Mouse (Mus musculus) ES-Bruce4 (cell line): ENCODE results near the gene Slc4a8. TPM values are rescaled to one million over a fixed set of nuclear protein-coding genes. Genes with fewer than 3 reads are reported as not detected.

Source experiments
- H3K27ac ChIP-seq: 2 replicates; pipeline ENCODE4 v1.5.1; 2012; ENCODE audit warnings: low read length, inconsistent platforms; ENCODE audit not compliant: insufficient read depth
- H3K27me3 ChIP-seq: 2 replicates; pipeline ENCODE4 v1.6.1; 2012; ENCODE audit warnings: mild to moderate bottlenecking, low read length, inconsistent platforms; ENCODE audit not compliant: control insufficient read depth, poor library complexity, insufficient read depth, severe bottlenecking
- H3K36me3 ChIP-seq: 2 replicates; pipeline ENCODE4 v1.6.1; 2012; ENCODE audit warnings: inconsistent platforms, mild to moderate bottlenecking, low read length, moderate library complexity; ENCODE audit not compliant: control insufficient read depth, poor library complexity, insufficient read depth, severe bottlenecking
- H3K4me1 ChIP-seq: one replicate; pipeline ENCODE4 v1.8.1; 2011; ENCODE audit warnings: low read length; ENCODE audit not compliant: control insufficient read depth, insufficient read depth
- H3K4me3 ChIP-seq: 2 replicates; pipeline ENCODE4 v1.5.1; 2011; ENCODE audit warnings: low read depth, mild to moderate bottlenecking, low read length
- H3K9ac ChIP-seq: 2 replicates; pipeline ENCODE4 v1.6.1; 2012; ENCODE audit warnings: low read depth, mild to moderate bottlenecking, inconsistent platforms; ENCODE audit not compliant: poor library complexity, severe bottlenecking
- H3K9me3 ChIP-seq: replicated peaks from 2 replicates; pipeline ENCODE4 v1.6.1; 2012; ENCODE audit warnings: mild to moderate bottlenecking, low read length, inconsistent platforms; ENCODE audit not compliant: control insufficient read depth, poor library complexity, insufficient read depth, severe bottlenecking
- CTCF ChIP-seq: IDR thresholded peaks from one replicate; pipeline ENCODE4 v1.8.1; 2011; ENCODE audit warnings: low read depth, low read length
- EP300 ChIP-seq: IDR thresholded peaks from 2 replicates; pipeline ENCODE4 v1.6.1; 2011; ENCODE audit warnings: low read depth, low read length; ENCODE audit not compliant: insufficient read depth
- POLR2A ChIP-seq: IDR thresholded peaks from one replicate; pipeline ENCODE4 v1.8.1; 2011; ENCODE audit warnings: low read length; ENCODE audit not compliant: insufficient read depth
- polyA plus RNA-seq: library from polyadenylated mRNA; stranded (reverse); fragments of >200 nt; gene quantifications from 2 replicates; pipeline ENCODE4 v1.2.4, GENCODE M21; 2011; ENCODE audit warnings: low read depth; ENCODE audit not compliant: missing spikeins, insufficient read depth, insufficient read length

The Slc4a8 gene
- polyA plus RNA-seq, 1 experiment: 15.6 TPM

DNA sequence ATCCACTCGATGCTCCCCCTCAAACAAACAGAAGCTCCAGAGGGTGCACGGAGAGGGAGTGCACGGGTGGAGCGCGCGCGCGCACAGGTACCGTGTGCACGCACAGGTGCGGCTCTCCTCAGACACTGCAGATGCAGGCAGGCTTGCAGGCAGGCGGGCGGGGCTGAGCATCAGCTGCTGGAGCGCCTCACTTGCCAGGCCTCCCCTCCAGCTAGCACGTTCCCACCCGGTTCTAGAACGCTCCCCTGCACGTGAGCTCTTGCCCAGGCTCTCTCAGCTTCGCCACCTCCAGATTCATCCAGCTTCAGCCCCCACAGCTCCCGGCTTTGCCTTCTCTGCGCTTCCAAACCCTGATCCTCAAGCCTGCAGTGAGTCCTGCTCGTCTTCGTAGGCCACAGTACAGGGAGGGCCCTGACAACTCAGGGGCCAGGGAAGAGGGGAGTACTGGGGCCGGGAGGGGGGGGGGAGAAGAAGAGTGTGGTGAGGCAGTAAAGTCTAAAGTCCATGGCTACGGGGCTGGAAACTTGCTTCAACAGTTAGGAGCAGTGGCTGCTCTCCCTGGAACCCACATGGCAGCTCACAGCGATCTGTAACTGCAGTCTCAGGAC, 63.8 kb downstream of the Slc4a8 start:
- Histone ChIP-seq H3K4me1 (no peaks in the 10 kb centered on the region), H3K4me3 (no peak overlapping the region), H3K36me3 (no peaks in the 10 kb centered on the region), H3K27me3 (no peaks in the 10 kb centered on the region), H3K9me3 (no peaks in the 10 kb centered on the region), H3K9ac (no peak overlapping the region), H3K27ac (no peak overlapping the region)
- TF ChIP-seq EP300: no peak
- no peak for TF ChIP-seq CTCF
- TF ChIP-seq POLR2A: no peak

DNA sequence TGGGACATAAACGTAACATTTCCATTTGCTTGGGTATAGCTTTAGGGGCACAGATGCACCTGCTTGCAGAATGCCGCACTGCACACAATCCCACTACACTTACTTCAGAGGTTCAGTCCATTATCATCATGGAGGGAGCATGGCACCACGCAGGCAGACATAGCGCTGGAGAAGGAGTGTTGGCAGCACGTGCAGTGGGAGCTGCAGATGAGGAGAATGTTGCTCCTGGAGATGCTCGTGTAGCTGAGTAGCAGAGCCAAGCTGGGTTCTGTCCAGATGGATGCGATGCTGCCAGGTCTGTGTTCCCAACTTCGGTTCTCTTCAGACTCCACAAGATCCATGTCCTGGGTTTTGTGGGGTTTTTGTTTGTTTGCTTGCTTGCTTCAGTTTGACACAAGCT, 64.5 kb downstream of the Slc4a8 start:
- TF ChIP-seq CTCF: no peak
- no peak for TF ChIP-seq POLR2A
- TF ChIP-seq EP300: no peak

DNA sequence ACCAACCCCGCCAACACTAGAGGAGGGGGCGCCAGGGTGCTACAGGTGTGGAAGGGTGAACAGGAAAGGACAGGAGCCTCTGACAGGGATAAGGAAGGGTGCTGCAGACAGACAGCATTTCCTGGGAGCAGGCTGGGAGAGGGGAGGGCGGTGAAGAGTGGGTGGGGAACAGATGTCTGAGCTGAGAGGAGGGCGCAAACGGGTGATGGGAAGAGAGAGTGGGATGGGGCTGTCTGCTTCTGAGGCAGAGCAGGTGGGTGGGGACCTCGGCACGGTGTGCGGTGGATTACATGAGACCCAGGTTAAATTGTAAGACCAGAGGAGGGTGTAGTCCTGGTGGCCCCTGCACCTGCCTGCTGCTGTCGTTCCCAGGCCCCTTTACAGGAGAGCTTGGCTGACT, 68.2 kb downstream of the Slc4a8 start:
- no peaks in the 10 kb centered on the region for H3K9me3 ChIP-seq
- H3K9ac ChIP-seq: no peak overlapping the region
- TF ChIP-seq EP300: no peak
- no peak for TF ChIP-seq POLR2A
- TF ChIP-seq CTCF: no peak
- H3K4me1 ChIP-seq: no peaks in the 10 kb centered on the region
- H3K27me3 ChIP-seq: no peaks in the 10 kb centered on the region
- H3K27ac ChIP-seq: no peak overlapping the region
- H3K36me3 ChIP-seq: no peaks in the 10 kb centered on the region
- H3K4me3 ChIP-seq: no peak overlapping the region

More for the DNA sequence above, 64.5 kb downstream of the Slc4a8 start:
- Histone ChIP-seq H3K36me3 (no peaks in the 10 kb centered on the region), H3K4me1 (no peaks in the 10 kb centered on the region), H3K27ac (no peak overlapping the region), H3K9me3 (no peaks in the 10 kb centered on the region), H3K27me3 (no peaks in the 10 kb centered on the region), H3K4me3 (no peak overlapping the region), H3K9ac (no peak overlapping the region)

DNA sequence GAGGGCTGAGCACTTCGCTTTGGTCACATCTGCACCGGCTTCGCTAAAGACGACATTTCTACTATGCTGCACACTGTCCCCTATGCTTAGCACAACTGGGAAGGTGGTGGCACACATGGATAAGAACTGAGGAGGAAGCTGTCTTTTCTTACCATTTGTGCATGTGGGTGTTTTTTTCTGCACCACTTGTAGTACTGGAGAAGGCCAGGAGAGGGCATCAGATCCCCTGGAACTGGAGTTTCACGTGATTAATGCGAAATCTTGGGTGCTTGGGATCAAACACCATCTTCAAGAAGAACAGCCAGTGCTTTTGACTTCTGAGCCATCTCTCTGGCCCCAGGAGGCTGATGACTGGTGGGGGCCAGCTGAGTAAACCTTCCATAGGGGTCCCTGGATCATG, 69.1 kb downstream of the Slc4a8 start:
- no peaks in the 10 kb centered on the region for H3K27me3 ChIP-seq
- H3K9me3 ChIP-seq: no peaks in the 10 kb centered on the region
- no peak overlapping the region for H3K27ac ChIP-seq
- no peak overlapping the region for H3K4me3 ChIP-seq
- TF ChIP-seq CTCF (peak; percentile 14), POLR2A (no peak)
- H3K36me3 ChIP-seq: no peaks in the 10 kb centered on the region
- H3K9ac ChIP-seq: no peak overlapping the region
- no peaks in the 10 kb centered on the region for H3K4me1 ChIP-seq

DNA sequence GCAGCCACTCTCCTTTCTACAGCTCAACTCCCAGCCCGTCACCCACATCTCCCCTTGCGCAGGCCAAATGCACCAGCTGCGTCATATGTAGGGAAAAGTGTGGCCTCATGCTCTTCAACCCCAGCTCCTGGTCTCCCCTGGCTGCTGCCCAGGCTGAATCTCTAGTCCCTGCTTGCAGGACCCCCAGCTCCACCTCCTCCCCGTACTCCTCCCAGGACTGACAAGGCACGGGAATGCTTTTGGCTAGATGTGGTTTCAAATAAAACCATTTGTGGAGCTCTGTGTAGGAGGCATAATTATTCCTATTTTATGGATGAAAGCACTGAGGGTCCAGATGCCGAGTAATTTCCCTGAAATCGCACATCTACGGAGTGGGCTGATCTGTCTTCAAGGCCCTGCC, 70.6 kb downstream of the Slc4a8 start:
- Histone ChIP-seq H3K4me3 (no peak overlapping the region), H3K9ac (no peak overlapping the region), H3K27ac (no peak overlapping the region), H3K9me3 (no peaks in the 10 kb centered on the region), H3K27me3 (no peaks in the 10 kb centered on the region), H3K4me1 (no peaks in the 10 kb centered on the region), H3K36me3 (no peaks in the 10 kb centered on the region)
- TF ChIP-seq CTCF (no peak), EP300 (no peak), POLR2A (no peak)

DNA sequence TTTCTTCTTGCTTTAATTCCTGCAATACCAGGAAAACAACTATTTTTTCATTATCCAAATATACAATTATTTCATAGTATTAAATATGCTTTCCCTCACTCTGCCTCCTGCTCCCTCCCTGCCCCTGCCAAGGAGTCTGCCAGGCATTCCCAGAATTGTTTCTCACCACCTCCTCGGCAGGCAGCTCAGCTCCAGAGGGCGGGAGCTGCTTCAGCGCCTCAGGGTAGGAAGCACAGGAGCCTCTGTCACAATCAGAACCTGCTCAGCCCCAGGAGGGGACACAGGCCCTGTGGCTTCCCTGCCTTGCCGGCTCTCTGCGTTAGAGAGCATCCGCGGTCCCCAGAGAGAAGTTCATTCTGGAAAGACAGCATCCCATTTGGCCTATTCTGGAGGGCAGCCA, 71.2 kb downstream of the Slc4a8 start:
- no peaks in the 10 kb centered on the region for H3K27me3 ChIP-seq
- TF ChIP-seq CTCF (no peak), POLR2A (no peak), EP300 (no peak)
- no peaks in the 10 kb centered on the region for H3K36me3 ChIP-seq
- H3K4me1 ChIP-seq: no peaks in the 10 kb centered on the region
- no peak overlapping the region for H3K4me3 ChIP-seq
- 0 out of 2 replicates have a peak, but pooled peaks cover under 1% of the 10 kb centered on the region for H3K9me3 ChIP-seq
- H3K27ac ChIP-seq: no peak overlapping the region
- H3K9ac ChIP-seq: no peak overlapping the region
